20 mouse cellular contexts compared by ENCODE assay signal in the genomic region with DNA sequence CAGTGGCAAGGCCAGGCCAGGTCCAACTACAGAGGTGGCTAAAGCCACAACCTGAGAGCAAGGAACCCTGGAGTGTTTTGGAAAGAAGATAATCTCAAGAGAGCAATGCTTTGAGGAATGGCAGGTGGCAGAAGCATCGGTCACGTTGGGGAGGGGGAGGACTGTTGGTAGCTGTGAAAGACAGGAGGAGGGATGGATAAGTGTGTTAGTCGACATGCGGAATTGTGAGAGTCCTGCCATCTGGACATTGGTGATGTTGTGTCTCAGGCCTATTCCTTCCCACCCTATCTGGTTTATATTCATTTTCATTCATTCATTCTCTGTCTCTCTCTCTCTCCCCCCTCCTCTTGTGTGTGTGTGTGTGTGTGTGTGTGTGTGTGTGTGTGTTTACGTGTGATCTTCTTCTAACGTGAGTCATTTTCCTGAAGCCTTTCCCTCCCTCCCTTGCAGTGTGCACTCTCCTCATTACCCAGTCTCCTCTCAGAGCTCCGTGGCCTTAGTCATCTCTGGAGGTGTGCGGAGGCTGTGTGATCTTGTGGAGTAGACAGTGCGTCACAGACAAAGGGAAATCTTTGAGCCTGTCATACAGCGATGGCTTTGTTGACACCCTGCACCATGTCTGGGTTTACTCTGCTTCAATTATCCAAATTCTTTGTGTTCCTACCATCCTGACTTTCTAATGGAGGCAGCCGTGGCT. TPM values are rescaled to one million over a fixed set of nuclear protein-coding genes. Genes with fewer than 3 reads are reported as not detected.
A peak's percentile ranks its signal among the peaks of the same experiment; 100 is the strongest.
DNase-seq lines count a peak whose midpoint lies in the region; ATAC-seq lines count a peak whose summit lies in the region.
"Had no signal": no experiment of that assay in that cellular context is flagged by ENCODE, and none has a peak within 500 bp of the region (broad histone marks: within the 10 kb centered on the region; RNA-seq: fewer than 3 reads in every experiment).

No protein-coding gene starts in this region.

- DNase-seq in cerebellum, adult 11-12 months: peak; percentile 11
- peak; percentile 37 to 58 for DNase-seq in left cerebral cortex, adult 18-20 months (ENCODE audit: low spot score in 2 of 2)
- no peak for DNase-seq in left cerebral cortex, postnatal 4 days
- DNase-seq in right cerebral cortex, postnatal 25 days: peak; percentile 36
- no peak for DNase-seq in right cerebral cortex, postnatal 10 days (ENCODE audit: low spot score in 2 of 2)
- DNase-seq in gastrocnemius, adult 8-10 months (ENCODE audit: low spot score in 2 of 2): no peak
- DNase-seq in MN1 (ENCODE audit: low spot score): no peak
- DNase-seq: adrenal gland, postnatal 14 days; cerebellum, adult 9-10 months; gastrocnemius, postnatal 10 days; heart, adult 18-20 months; kidney, adult 2 months; kidney, postnatal 10 days; liver, embryonic 13.5 days; lung, embryonic 14.5 days; lung, postnatal 36 days; thymus, postnatal 14 days had no signal

- ATAC-seq in cerebellum, adult (ENCODE audit: insufficient number of reproducible peaks, low FRiP score, low TSS enrichment): no peak
- ATAC-seq: CD4-positive, CD25-positive, alpha-beta regulatory T cell, adult 4 months; inflammation-experienced regulatory T-cells, adult 6 months had no signal

- intact Hi-C loops in left cerebral cortex, postnatal 4 days (cut with DNase I): no loop called here

RNA-seq across cellular contexts. Expression of a gene that starts 43.4 kb away (rescaled TPM):
- total RNA-seq in left cerebral cortex, adult 18-20 months (2021): 10 to 100 TPM; 50.4 to 61.4 TPM
- 10 to 100 TPM; 84.4 to 85.7 TPM for total RNA-seq in left cerebral cortex, postnatal 4 days (2021)
- 10 to 100 TPM; 17.0 to 19.5 (median 18.3) TPM for total RNA-seq in gastrocnemius, adult 8-10 months (2022)

Comparison
In these comparisons a context has a peak if more than half of its experiments do, and no peak if none do; other contexts are left out.
1. DNase-seq: peak in cerebellum, adult 11-12 months (single experiment), left cerebral cortex, adult 18-20 months (2 of 2) and right cerebral cortex, postnatal 25 days (single experiment); none in left cerebral cortex, postnatal 4 days (single experiment), right cerebral cortex, postnatal 10 days (0 of 2), gastrocnemius, adult 8-10 months (0 of 2) and MN1 (single experiment).